Mouse (Mus musculus): ENCODE measurements around the gene Pycr1. TPM values are rescaled to one million over a fixed set of nuclear protein-coding genes. Genes with fewer than 3 reads are reported as not detected.
A peak's percentile ranks its signal among the peaks of the same experiment; 100 is the strongest.

Pycr1 gene
- polyA plus RNA-seq, 1 experiment from 2014 or later = 23.9 TPM

DNA sequence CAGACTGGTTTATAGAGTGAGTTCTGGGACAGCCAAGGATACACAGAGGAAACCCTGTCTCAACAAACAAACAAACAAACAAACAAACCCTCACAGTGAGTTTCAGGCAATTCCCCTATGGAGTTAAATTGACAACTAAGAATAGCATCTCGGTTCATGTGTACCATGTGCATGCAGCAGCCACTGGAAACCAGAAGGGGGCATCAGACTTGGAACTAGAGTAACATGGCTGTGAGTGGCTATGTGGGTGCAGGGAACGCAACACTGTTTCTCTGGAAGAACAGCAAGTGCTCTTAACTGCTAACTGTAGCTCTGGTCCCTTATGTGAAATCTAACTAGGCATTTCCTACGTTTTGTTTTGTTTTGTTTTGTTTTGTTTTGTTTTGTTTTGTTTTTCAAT, 8.3 kb upstream of the Pycr1 start:
- Histone ChIP-seq H3K9me3 (replicated peaks) (no peaks in the 10 kb centered on the region), H3K27me3 (peaks cover 31% of the 10 kb centered on the region), H3K9ac (no peak overlapping the region), H3K36me3 (ENCODE audit: poor library complexity, severe bottlenecking) (no peaks in the 10 kb centered on the region), H3K27ac (no peak overlapping the region), H3K4me3 (no peak overlapping the region), H3K4me1 (peaks cover 7% of the 10 kb centered on the region), H3K4me2 (no peak overlapping the region)
- WGBS = 69% methylated on average over 3 of the region's 3 CpGs
- ATAC-seq = no peak

- H3K36me3 ChIP-seq (ENCODE audit: poor library complexity, severe bottlenecking) = no peaks in the 10 kb centered on the region
- H3K4me3 ChIP-seq = no peak within 1 kb of the TSS; the same call in 1 of the 2 replicates
- peaks cover 15% of the 10 kb centered on the region for H3K4me1 ChIP-seq
- ATAC-seq = no peak
- no peaks in the 10 kb centered on the region for H3K9me3 ChIP-seq (replicated peaks)
- 7% methylated on average over 13 of the region's 13 CpGs for WGBS
- H3K27me3 ChIP-seq = peaks cover 17% of the 10 kb centered on the region
- peak within 1 kb of the TSS; percentile 45 for H3K4me2 ChIP-seq
- peak within 1 kb of the TSS; percentile 48 for H3K9ac ChIP-seq
- no peak within 1 kb of the TSS for H3K27ac ChIP-seq
Observed at GRCm38 (mm10) chr11:120648001-120648476, 4.5 kb upstream of the Pycr1 start, which contains the start of gene Myadml2. TSS of gene Myadml2 (minus strand) at chr11:120648158.

- WGBS = 84% methylated on average over 35 of the region's 35 CpGs
- Histone ChIP-seq H3K27ac (no peak overlapping the region), H3K9ac (no peak overlapping the region)
Observed at GRCm38 (mm10) chr11:120647047-120647830, 3.7 kb upstream of the Pycr1 start.

GRCm38 (mm10) chr11:120642939-120643600, 499 bp downstream of the Pycr1 start:
- Histone ChIP-seq H3K4me2 (peak overlapping the region; percentile 87), H3K4me3 (peak overlapping the region; percentile 50), H3K9ac (peak overlapping the region; percentile 81), H3K4me1 (peaks cover 20% of the 10 kb centered on the region), H3K27me3 (peaks cover 23% of the 10 kb centered on the region), H3K27ac (peak overlapping the region; percentile 44; the same call in 1 of the 2 replicates), H3K36me3 (ENCODE audit: poor library complexity, severe bottlenecking) (no peaks in the 10 kb centered on the region), H3K9me3 (replicated peaks) (no peaks in the 10 kb centered on the region)
- 3% methylated on average over 18 of the region's 18 CpGs for WGBS
- peak; percentile 52; the same call in 1 of the 2 replicates for ATAC-seq

More at GRCm38 (mm10) chr11:120647047-120647830, 3.7 kb upstream of the Pycr1 start:
- Histone ChIP-seq H3K4me2 (no peak overlapping the region), H3K9me3 (replicated peaks) (no peaks in the 10 kb centered on the region), H3K4me1 (peaks cover 22% of the 10 kb centered on the region), H3K4me3 (no peak overlapping the region), H3K36me3 (ENCODE audit: poor library complexity, severe bottlenecking) (no peaks in the 10 kb centered on the region), H3K27me3 (peaks cover 20% of the 10 kb centered on the region)
- no peak for ATAC-seq

DNA sequence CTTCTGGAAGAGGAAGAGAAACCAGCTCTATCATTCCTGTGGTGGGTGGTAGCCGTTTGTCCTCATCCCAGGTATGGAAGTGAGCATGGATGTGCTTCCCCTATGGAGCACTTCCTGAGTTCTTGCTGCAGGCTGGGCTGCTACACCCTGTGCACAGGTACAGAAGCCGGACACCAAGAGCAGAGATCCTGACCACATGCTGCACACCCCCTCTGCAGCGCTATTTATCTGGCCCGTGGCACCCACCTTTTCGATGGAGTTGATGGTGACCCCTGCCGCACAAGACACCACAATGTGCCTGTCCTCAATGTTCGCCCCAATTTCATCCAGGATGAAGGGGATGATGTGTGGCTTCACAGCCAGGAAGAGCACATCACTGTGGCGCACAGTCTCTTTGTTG, 1.7 kb downstream of the Pycr1 start:
- Histone ChIP-seq H3K27ac (no peak overlapping the region), H3K27me3 (peaks cover 11% of the 10 kb centered on the region), H3K4me2 (no peak overlapping the region), H3K9me3 (replicated peaks) (no peaks in the 10 kb centered on the region), H3K36me3 (ENCODE audit: poor library complexity, severe bottlenecking) (no peaks in the 10 kb centered on the region), H3K4me3 (no peak overlapping the region), H3K9ac (no peak overlapping the region), H3K4me1 (peaks cover 15% of the 10 kb centered on the region)
- no peak for ATAC-seq
- WGBS = 94% methylated on average over 8 of the region's 8 CpGs

DNA sequence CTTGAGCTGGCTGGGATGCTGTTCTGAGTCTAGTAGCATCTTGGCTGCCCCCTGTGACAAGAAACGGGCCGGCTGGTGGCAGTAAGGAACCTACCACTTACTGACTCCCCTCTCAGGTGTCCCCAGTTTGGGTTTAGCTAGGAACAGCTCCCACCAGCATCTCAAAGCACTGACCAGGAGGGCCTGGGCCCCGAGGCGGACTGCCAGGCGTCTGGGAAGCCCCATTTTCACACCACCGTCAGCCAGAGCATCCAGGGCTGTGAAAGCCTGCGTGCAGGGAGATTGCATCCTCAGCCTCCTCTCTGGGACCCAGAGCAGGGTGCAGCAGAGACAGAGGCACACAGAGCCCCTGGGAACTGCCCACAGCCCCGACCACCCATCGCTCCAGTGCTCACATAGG, 2.3 kb downstream of the Pycr1 start:
- Histone ChIP-seq H3K4me2 (no peak overlapping the region), H3K36me3 (ENCODE audit: poor library complexity, severe bottlenecking) (no peaks in the 10 kb centered on the region), H3K27me3 (peaks cover 9% of the 10 kb centered on the region), H3K9ac (no peak overlapping the region; the same call in 1 of the 2 replicates), H3K9me3 (replicated peaks) (no peaks in the 10 kb centered on the region), H3K4me1 (peaks cover 15% of the 10 kb centered on the region), H3K4me3 (no peak overlapping the region), H3K27ac (no peak overlapping the region)
- ATAC-seq = no peak
- 72% methylated on average over 9 of the region's 9 CpGs for WGBS

DNA sequence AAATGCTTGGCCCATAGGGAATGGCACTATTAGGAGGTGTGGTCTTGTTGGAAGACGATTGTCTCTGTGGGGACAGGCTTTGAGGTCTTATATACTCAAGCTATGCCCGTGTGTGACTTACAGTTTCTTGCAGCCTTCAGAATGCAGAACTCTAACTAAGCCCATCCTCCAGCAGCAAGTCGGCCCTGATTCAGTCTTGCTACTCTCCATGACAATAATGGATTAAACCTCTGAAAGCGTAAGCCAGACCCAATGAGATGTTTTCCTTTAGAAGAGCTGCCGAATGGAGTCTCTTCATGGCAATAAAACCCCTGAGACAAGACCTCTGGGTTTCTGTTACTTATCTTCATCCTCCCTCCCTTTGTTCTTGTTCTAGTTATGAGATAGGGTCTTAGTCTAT, 8.8 kb downstream of the Pycr1 start:
- no peak overlapping the region for H3K9ac ChIP-seq
- WGBS = 77% methylated on average over 5 of the region's 5 CpGs
- ATAC-seq = no peak

GRCm38 (mm10) chr11:120633520-120634343, 9.8 kb downstream of the Pycr1 start, which contains the start of gene Mafg:
TSS of gene Mafg (minus strand) at chr11:120633600.
- peak; percentile 95 for ATAC-seq
- WGBS = 12% methylated on average over 58 of the region's 58 CpGs
- H3K4me2 ChIP-seq = peak within 1 kb of the TSS; percentile 90

More for the DNA sequence above, 8.8 kb downstream of the Pycr1 start:
- no peak overlapping the region for H3K4me2 ChIP-seq
- no peaks in the 10 kb centered on the region for H3K36me3 ChIP-seq (ENCODE audit: poor library complexity, severe bottlenecking)
- no peak overlapping the region for H3K27ac ChIP-seq
- H3K9me3 ChIP-seq (replicated peaks) = no peaks in the 10 kb centered on the region
- no peaks in the 10 kb centered on the region for H3K27me3 ChIP-seq
- H3K4me3 ChIP-seq = no peak overlapping the region
- H3K4me1 ChIP-seq = peaks cover 26% of the 10 kb centered on the region

GRCm38 (mm10) chr11:120632559-120633519, 10.7 kb downstream of the Pycr1 start:
- H3K9me3 ChIP-seq (replicated peaks) = no peaks in the 10 kb centered on the region
- H3K27me3 ChIP-seq = no peaks in the 10 kb centered on the region
- peaks cover 32% of the 10 kb centered on the region for H3K4me1 ChIP-seq
- H3K4me2 ChIP-seq = peak overlapping the region; percentile 90
- H3K36me3 ChIP-seq (ENCODE audit: poor library complexity, severe bottlenecking) = peaks cover 15% of the 10 kb centered on the region
- under 1% methylated on average over 90 of the region's 116 CpGs for WGBS
- peak overlapping the region; percentile 81 for H3K27ac ChIP-seq
- peak overlapping the region; percentile 94 for H3K9ac ChIP-seq
- H3K4me3 ChIP-seq = peak overlapping the region; percentile 98
- peak; percentile 88 for ATAC-seq

More at GRCm38 (mm10) chr11:120633520-120634343, 9.8 kb downstream of the Pycr1 start, which contains the start of gene Mafg:
- peaks cover 8% of the 10 kb centered on the region for H3K36me3 ChIP-seq (ENCODE audit: poor library complexity, severe bottlenecking)
- no peaks in the 10 kb centered on the region for H3K27me3 ChIP-seq
- H3K4me1 ChIP-seq = peaks cover 32% of the 10 kb centered on the region
- peak within 1 kb of the TSS; percentile 94 for H3K9ac ChIP-seq
- no peaks in the 10 kb centered on the region for H3K9me3 ChIP-seq (replicated peaks)
- H3K4me3 ChIP-seq = peak within 1 kb of the TSS; percentile 98
- H3K27ac ChIP-seq = peak within 1 kb of the TSS; percentile 81

GRCm38 (mm10) chr11:120631726-120632448, 11.7 kb downstream of the Pycr1 start:
- H3K4me3 ChIP-seq = peak overlapping the region; percentile 98
- ATAC-seq = no peak
- peaks cover 32% of the 10 kb centered on the region for H3K4me1 ChIP-seq
- H3K9ac ChIP-seq = peak overlapping the region; percentile 94
- peak overlapping the region; percentile 90 for H3K4me2 ChIP-seq
- 62% methylated on average over 4 of the region's 4 CpGs for WGBS
- H3K36me3 ChIP-seq (ENCODE audit: poor library complexity, severe bottlenecking) = peaks cover 24% of the 10 kb centered on the region
- no peaks in the 10 kb centered on the region for H3K9me3 ChIP-seq (replicated peaks)
- no peaks in the 10 kb centered on the region for H3K27me3 ChIP-seq
- H3K27ac ChIP-seq = no peak overlapping the region
